Mouse (Mus musculus) lung, embryonic 16.5 days (tissue): ENCODE data around the gene Lrrc20. TPM values are rescaled to one million over a fixed set of nuclear protein-coding genes. Genes with fewer than 3 reads are reported as not detected.

ENCODE experiments used
- ATAC-seq: fragments of 200-750 bp; cut with Nextera tagmentation; 2 replicates; pipeline ENCODE4 v1.8.0; 2017; ENCODE audit warnings: low read depth, mild to moderate bottlenecking, moderate library complexity
- H3K27ac ChIP-seq: fragments of 300-500 bp; sonication (generic); 2 replicates; pipeline ENCODE4 v1.5.1; 2014; ENCODE audit warnings: mild to moderate bottlenecking, control low read depth, low read length
- H3K27me3 ChIP-seq: fragments of 300-500 bp; sonication (generic); 2 replicates; pipeline ENCODE4 v1.6.1; 2014; ENCODE audit warnings: low read depth, low read length, mixed read lengths; ENCODE audit not compliant: control insufficient read depth, insufficient read depth
- H3K36me3 ChIP-seq: fragments of 300-500 bp; sonication (generic); 2 replicates; pipeline ENCODE4 v1.6.1; 2014; ENCODE audit warnings: low read length; ENCODE audit not compliant: control insufficient read depth, insufficient read depth
- H3K4me1 ChIP-seq: fragments of 300-500 bp; sonication (generic); replicated peaks from 2 replicates; pipeline ENCODE4 v1.6.1; 2014; ENCODE audit warnings: low read length, mixed read lengths; ENCODE audit not compliant: control insufficient read depth, insufficient read depth
- H3K4me2 ChIP-seq: fragments of 300-500 bp; sonication (generic); 2 replicates; pipeline ENCODE4 v1.6.1; 2014; ENCODE audit warnings: low read depth, low read length, control low read depth
- H3K4me3 ChIP-seq: fragments of 300-500 bp; sonication (generic); 2 replicates; pipeline ENCODE4 v1.5.1; 2014; ENCODE audit warnings: mild to moderate bottlenecking, low read length, control low read depth
- H3K9ac ChIP-seq: fragments of 300-500 bp; sonication (generic); 2 replicates; pipeline ENCODE4 v1.6.1; 2014; ENCODE audit warnings: low read length, control low read depth
- H3K9me3 ChIP-seq: fragments of 300-500 bp; sonication (generic); 2 replicates; pipeline ENCODE4 v1.6.1; 2016; ENCODE audit warnings: low read length; ENCODE audit not compliant: control insufficient read depth
- WGBS: fragments of 180-500 bp; shearing (Covaris S2); extraction: QIAGEN DNeasy Blood & Tissue Kit; methylation state at CpG from one replicate; pipeline ENCODE4 v1.1.7; 2014; 5-methylcytosine and 5-hydroxymethylcytosine counted together
- polyA plus RNA-seq: library from polyadenylated mRNA; unstranded; fragments of >200 nt; fragmentation: Nextera tagmentation; extraction: Ambion mirVana; gene quantifications from 2 replicates; pipeline ENCODE4 v1.2.1, GENCODE M21; 2015

Gene Lrrc20
- polyA plus RNA-seq, 1 experiment from 2014 or later = 8.7 TPM

GRCm38 (mm10) chr10:61482771-61483170 lies 7.2 kb downstream of the Lrrc20 start:
- ATAC-seq = no peak
- Histone ChIP-seq H3K9me3 (no peaks in the 10 kb centered on the region), H3K4me2 (no peak overlapping the region), H3K4me1 (0 out of 2 replicates have a peak, but pooled peaks cover 2% of the 10 kb centered on the region), H3K9ac (no peak overlapping the region), H3K4me3 (no peak overlapping the region), H3K27ac (no peak overlapping the region), H3K27me3 (no peaks in the 10 kb centered on the region), H3K36me3 (no peaks in the 10 kb centered on the region)
- 85% methylated on average over 7 of the region's 7 CpGs for WGBS

- Histone ChIP-seq H3K27ac (no peak overlapping the region), H3K4me1 (no peaks in the 10 kb centered on the region), H3K4me3 (no peak overlapping the region), H3K9me3 (no peaks in the 10 kb centered on the region), H3K27me3 (no peaks in the 10 kb centered on the region), H3K9ac (no peak overlapping the region), H3K4me2 (no peak overlapping the region), H3K36me3 (no peaks in the 10 kb centered on the region)
- ATAC-seq = no peak
- WGBS = 69% methylated on average over 11 of the region's 11 CpGs
Observed at GRCm38 (mm10) chr10:61484801-61485200, 9.2 kb downstream of the Lrrc20 start.

- no peak overlapping the region for H3K9ac ChIP-seq
- H3K27ac ChIP-seq = no peak overlapping the region
- H3K4me1 ChIP-seq = no peaks in the 10 kb centered on the region
- no peak overlapping the region for H3K4me3 ChIP-seq
- H3K36me3 ChIP-seq = no peaks in the 10 kb centered on the region
- no peak overlapping the region for H3K4me2 ChIP-seq
- no peaks in the 10 kb centered on the region for H3K9me3 ChIP-seq
- ATAC-seq = no peak
- no peaks in the 10 kb centered on the region for H3K27me3 ChIP-seq
- 76% methylated on average over 8 of the region's 8 CpGs for WGBS
Observed at GRCm38 (mm10) chr10:61486551-61487339, 11.1 kb downstream of the Lrrc20 start.

GRCm38 (mm10) chr10:61488522-61489110 lies 13.0 kb downstream of the Lrrc20 start:
- Histone ChIP-seq H3K27ac (no peak overlapping the region), H3K36me3 (no peaks in the 10 kb centered on the region), H3K9me3 (no peaks in the 10 kb centered on the region), H3K4me1 (no peaks in the 10 kb centered on the region), H3K27me3 (no peaks in the 10 kb centered on the region), H3K9ac (no peak overlapping the region), H3K4me2 (no peak overlapping the region), H3K4me3 (no peak overlapping the region)
- no peak for ATAC-seq
- 78% methylated on average over 6 of the region's 6 CpGs for WGBS

GRCm38 (mm10) chr10:61491573-61491972 lies 16.0 kb downstream of the Lrrc20 start:
- no peak overlapping the region for H3K4me2 ChIP-seq
- 37% methylated on average over 8 of the region's 8 CpGs for WGBS
- no peaks in the 10 kb centered on the region for H3K27me3 ChIP-seq
- H3K9me3 ChIP-seq = no peaks in the 10 kb centered on the region
- H3K27ac ChIP-seq = no peak overlapping the region
- H3K4me1 ChIP-seq = no peaks in the 10 kb centered on the region
- H3K36me3 ChIP-seq = no peaks in the 10 kb centered on the region
- H3K9ac ChIP-seq = no peak overlapping the region
- no peak overlapping the region for H3K4me3 ChIP-seq
- no peak for ATAC-seq

- Histone ChIP-seq H3K27ac (no peak overlapping the region), H3K27me3 (no peaks in the 10 kb centered on the region), H3K4me3 (no peak overlapping the region), H3K9ac (no peak overlapping the region), H3K9me3 (no peaks in the 10 kb centered on the region), H3K4me2 (no peak overlapping the region), H3K36me3 (no peaks in the 10 kb centered on the region), H3K4me1 (no peaks in the 10 kb centered on the region)
- ATAC-seq = peak; percentile 75; the same call in 1 of the 2 replicates
- WGBS = 3% methylated on average over 11 of the region's 11 CpGs
Observed at GRCm38 (mm10) chr10:61492040-61492439, 16.4 kb downstream of the Lrrc20 start.

- WGBS = 52% methylated on average over 4 of the region's 4 CpGs
- H3K4me1 ChIP-seq = no peaks in the 10 kb centered on the region
- no peaks in the 10 kb centered on the region for H3K27me3 ChIP-seq
- H3K9ac ChIP-seq = no peak overlapping the region
- H3K36me3 ChIP-seq = no peaks in the 10 kb centered on the region
- H3K9me3 ChIP-seq = no peaks in the 10 kb centered on the region
- H3K4me3 ChIP-seq = no peak overlapping the region
- no peak for ATAC-seq
- H3K4me2 ChIP-seq = no peak overlapping the region
- H3K27ac ChIP-seq = no peak overlapping the region
Observed at GRCm38 (mm10) chr10:61495461-61495860, 19.9 kb downstream of the Lrrc20 start.

- no peaks in the 10 kb centered on the region for H3K4me1 ChIP-seq
- no peaks in the 10 kb centered on the region for H3K27me3 ChIP-seq
- no peak overlapping the region for H3K4me3 ChIP-seq
- H3K27ac ChIP-seq = no peak overlapping the region
- ATAC-seq = no peak
- no peaks in the 10 kb centered on the region for H3K9me3 ChIP-seq
- H3K9ac ChIP-seq = no peak overlapping the region
- no peaks in the 10 kb centered on the region for H3K36me3 ChIP-seq
- 41% methylated on average over 9 of the region's 9 CpGs for WGBS
- no peak overlapping the region for H3K4me2 ChIP-seq
Observed at GRCm38 (mm10) chr10:61496231-61496630, 20.6 kb downstream of the Lrrc20 start.

- Histone ChIP-seq H3K4me3 (no peak overlapping the region), H3K4me1 (no peaks in the 10 kb centered on the region), H3K36me3 (no peaks in the 10 kb centered on the region), H3K27ac (no peak overlapping the region), H3K27me3 (no peaks in the 10 kb centered on the region), H3K4me2 (no peak overlapping the region), H3K9ac (no peak overlapping the region), H3K9me3 (no peaks in the 10 kb centered on the region)
- no peak for ATAC-seq
- 77% methylated on average over 20 of the region's 20 CpGs for WGBS
Observed at GRCm38 (mm10) chr10:61499505-61500466, 24.2 kb downstream of the Lrrc20 start.
